Mouse (Mus musculus) CD8-positive naive resting alpha-beta T cell, adult 57 days (primary cell): ENCODE measurements around the gene Stox2. TPM values are rescaled to one million over a fixed set of nuclear protein-coding genes. Genes with fewer than 3 reads are reported as not detected.

Source experiments
- total RNA-seq: library from RNA; stranded (reverse); gene quantifications from one replicate; pipeline ENCODE4 v1.2.4, GENCODE M21; 2023

Stox2 gene
- total RNA-seq: 0.55 TPM

DNA sequence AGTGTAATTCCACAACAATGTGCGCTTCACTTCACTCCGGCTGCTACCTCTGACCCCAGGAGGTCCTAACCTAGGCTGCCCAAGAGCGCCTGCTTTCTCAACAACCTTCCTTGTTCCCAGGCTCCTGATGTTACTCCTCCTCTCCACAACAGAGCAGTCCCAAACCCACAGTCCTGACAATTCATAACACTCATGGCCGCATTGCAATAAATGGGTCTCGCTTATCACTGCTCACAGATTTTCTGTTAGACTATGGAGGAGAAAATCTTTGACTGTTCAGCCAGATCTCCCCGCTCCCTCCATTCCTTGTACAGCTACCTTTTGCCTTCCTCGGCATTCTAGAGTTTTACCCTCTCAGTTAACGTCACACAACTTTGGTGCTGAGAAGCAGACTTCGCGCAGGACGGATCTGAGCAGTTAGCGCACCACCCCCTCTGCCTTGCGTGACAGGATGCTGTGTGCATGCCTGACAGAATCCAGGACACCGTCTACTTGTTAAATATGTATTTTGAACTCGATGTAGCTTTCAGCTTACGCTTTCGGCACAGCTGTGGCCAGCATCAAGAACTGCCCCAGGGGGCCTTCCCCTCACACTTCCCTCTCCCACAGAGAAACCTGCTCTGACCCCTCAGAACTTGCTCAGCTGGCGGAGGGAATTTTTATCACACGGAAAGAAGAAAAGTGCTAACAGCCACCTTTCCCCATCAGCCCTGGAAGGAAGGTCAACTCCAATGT lies at the start of gene Stox2:
Stox2 (minus strand) TSS at position 51 of the 735 bp plus-strand sequence.

Other genes with a start within 250 kb of the Stox2 start
- gene Trappc11, start 87.1 kb upstream of the Stox2 start, total RNA-seq: 38.3 TPM
- 30.7 TPM for gene Rwdd4a, start 87.3 kb upstream of the Stox2 start, total RNA-seq
- gene Ing2, start 229.2 kb upstream of the Stox2 start, total RNA-seq: 21.6 TPM